Mouse (Mus musculus) ES-E14 (cell line): ENCODE results near the gene Nnmt.

Source experiments
- HCFC1 ChIP-seq: IDR thresholded peaks from 2 replicates; pipeline ENCODE4 v1.6.1; 2012; ENCODE audit warnings: low read length, inconsistent platforms, borderline replicate concordance; ENCODE audit not compliant: insufficient read depth
- MAFK ChIP-seq: IDR thresholded peaks from 2 replicates; pipeline ENCODE4 v1.6.1; 2014; ENCODE audit warnings: mild to moderate bottlenecking, low read depth, low read length, inconsistent platforms; ENCODE audit not compliant: insufficient read depth
- ZC3H11A ChIP-seq: IDR thresholded peaks from 2 replicates; pipeline ENCODE4 v1.6.1; 2012; ENCODE audit warnings: low read depth, mild to moderate bottlenecking, inconsistent platforms, low read length, borderline replicate concordance

DNA sequence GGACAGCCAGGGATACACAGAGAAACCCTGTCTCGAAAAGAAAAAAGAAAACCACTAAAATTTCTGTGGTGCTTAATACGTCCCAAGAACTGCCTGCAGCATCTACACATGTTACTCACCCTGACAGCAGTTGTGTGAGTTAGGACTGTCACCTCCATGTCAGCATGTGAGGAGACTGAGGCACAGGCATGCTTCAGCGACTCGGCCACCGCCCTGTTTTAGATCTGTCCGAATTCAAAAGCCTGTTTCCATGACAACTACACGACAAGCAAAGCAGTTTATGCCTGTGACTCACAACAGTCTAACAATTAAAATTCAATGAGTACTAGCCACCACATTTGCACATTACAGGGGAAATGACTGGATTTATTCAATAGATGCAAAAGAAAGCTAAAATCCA, 2.5 kb upstream of the Nnmt start:
- no peak for TF ChIP-seq HCFC1
- TF ChIP-seq ZC3H11A, result no peak
- no peak for TF ChIP-seq MAFK
